Mouse (Mus musculus) retina, postnatal 1 day (tissue): Measurements from ENCODE around the gene Plekhh3.
"Not testable (repeated sequence)": the region's sequence is repeated elsewhere in the genome, so short reads cannot be mapped to it uniquely, and the experiment has no call there.

ENCODE experiments used
- DNase-seq: peaks from one replicate; pipeline ENCODE4 v3.0.0-alpha.2; 2012

Plekhh3 gene

DNA sequence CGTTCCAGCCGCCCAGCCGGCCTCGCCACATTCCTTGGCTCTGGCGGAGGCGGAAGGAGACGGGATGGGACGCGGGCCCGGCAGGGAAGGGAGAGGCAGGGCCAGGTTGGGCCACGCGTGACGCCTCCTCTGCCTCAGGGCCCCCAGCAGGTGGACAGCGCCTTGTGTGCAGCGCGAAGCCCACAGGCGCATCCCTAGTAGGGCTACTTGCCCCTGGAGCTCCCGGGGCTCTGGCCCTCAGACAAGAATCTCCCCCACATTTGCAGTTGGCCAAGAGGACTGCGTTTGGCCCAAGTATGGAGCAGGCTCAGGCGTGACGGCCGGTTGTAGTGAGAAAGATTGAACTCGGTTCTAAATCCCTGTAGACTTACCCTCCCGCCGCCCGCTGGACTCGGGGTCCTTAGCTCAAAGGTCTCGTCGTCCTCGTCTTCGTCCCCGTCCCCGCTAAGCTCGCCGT lies 769 bp downstream of the Plekhh3 start, which contains the start of gene Cntnap1:
Gene Cntnap1, plus strand, starts transcription at position 170 of the 457 bp plus-strand sequence.
- DNase-seq: peak; percentile 52

DNA sequence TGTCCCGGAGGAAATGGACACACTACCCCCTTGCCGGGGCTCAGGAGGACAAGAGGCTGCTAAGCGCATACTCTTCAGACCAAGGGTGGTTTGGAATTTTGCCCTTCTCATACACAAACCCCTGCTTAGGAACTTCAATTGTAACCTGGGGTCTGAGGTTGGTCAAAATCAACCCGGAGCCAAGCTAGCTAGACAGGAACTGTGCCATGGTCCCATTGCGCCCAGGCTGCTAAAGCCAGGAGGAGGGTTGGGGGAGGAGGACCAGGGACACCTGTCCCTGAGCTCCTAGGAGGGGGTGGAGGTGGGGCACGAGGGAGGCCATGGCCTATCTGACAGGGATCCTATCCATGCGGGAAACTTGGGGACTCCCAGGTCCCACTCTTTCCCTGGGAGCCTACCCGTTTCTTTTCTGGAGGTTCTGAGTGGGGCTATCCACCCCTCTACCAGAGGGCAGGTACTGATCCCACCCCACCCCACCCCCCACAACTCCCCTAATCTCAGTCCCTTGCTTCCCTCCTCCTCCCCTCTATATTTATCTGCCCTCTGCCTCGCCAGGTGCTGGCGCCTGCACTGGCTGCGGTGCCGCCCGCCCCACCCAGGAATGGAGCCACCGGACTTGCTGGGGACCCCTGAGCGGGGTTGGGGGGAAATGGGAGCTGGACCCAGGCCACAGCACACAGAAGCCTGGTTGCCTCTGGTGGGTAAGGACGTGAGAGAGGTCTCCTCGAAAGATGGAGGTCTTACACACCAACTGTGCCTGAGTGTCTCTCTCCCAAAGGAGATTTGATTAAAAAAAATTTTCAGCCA lies 1.6 kb downstream of the Plekhh3 start:
- DNase-seq: no peak

GRCm38 (mm10) chr11:101168301-101168980 lies 2.7 kb downstream of the Plekhh3 start:
- DNase-seq: no peak

- no peak for DNase-seq
Observed at GRCm38 (mm10) chr11:101167963-101168300, 3.2 kb downstream of the Plekhh3 start.

- no peak for DNase-seq
Observed at GRCm38 (mm10) chr11:101167211-101167962, 3.8 kb downstream of the Plekhh3 start.

DNA sequence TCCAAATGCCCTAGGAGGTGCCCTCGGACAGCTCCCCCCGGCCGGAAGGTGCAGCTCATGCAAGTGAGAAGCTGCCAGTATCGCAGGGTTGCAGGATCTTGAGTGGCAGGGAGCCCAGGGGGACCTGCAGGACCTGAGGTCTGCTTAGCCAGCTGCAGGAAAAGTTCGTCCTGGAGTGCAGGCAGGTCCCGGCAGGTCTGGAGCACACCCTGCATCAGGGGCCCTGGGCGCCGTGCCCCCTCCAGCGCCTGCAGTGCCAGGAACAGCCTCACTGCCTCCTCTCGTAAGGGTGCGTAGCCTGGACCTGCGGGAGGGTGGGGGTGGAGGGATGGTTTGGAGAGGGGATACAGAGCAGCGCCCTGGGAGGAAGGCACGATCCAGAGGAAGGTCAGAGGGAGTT lies 4.8 kb downstream of the Plekhh3 start:
- no peak for DNase-seq

DNA sequence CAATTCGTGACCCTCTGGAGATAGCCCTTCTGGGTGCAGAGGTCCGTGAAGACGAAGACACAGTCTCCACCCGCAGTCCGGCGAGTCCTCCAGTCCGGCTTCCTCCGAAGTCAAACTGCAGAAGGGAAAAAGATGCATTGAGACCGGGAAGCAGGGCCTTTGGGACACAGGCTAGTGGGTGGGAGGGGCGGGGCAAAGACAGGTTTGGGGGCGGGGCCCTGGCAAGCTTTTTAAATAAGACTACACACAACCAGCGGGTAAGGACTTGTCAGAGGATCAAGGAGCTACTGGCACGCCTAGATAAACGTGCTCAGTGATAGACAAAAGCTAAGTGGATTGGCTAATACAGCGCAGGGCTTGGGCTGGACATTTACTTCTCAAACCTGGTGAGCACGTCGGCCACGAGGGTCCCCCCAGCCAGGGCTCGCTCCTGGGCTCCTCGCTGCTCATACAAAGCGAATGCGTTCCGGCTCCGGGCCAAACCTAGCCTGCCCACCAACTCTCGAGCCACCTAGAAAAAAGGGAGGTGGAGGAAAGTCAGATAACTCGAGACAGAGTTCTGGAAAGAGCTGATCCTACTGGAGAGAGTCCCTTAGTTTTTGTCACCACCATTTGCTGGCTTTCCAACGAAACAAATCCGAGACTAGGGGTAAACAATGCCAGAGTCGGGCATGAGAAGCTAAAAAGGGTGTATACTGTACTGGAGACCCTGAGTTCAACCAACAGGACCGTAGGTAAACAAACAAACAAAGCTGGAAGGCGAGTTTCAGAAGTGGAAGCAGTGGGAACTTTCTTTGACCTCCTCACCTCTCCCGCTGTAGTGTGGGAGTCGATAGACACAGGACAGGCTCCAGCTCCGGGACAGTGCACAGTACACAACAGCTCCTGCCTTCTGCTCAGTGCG lies 6.2 kb downstream of the Plekhh3 start:
- no peak for DNase-seq

- no peak for DNase-seq
Observed at GRCm38 (mm10) chr11:101164351-101164665, 6.8 kb downstream of the Plekhh3 start.

DNA sequence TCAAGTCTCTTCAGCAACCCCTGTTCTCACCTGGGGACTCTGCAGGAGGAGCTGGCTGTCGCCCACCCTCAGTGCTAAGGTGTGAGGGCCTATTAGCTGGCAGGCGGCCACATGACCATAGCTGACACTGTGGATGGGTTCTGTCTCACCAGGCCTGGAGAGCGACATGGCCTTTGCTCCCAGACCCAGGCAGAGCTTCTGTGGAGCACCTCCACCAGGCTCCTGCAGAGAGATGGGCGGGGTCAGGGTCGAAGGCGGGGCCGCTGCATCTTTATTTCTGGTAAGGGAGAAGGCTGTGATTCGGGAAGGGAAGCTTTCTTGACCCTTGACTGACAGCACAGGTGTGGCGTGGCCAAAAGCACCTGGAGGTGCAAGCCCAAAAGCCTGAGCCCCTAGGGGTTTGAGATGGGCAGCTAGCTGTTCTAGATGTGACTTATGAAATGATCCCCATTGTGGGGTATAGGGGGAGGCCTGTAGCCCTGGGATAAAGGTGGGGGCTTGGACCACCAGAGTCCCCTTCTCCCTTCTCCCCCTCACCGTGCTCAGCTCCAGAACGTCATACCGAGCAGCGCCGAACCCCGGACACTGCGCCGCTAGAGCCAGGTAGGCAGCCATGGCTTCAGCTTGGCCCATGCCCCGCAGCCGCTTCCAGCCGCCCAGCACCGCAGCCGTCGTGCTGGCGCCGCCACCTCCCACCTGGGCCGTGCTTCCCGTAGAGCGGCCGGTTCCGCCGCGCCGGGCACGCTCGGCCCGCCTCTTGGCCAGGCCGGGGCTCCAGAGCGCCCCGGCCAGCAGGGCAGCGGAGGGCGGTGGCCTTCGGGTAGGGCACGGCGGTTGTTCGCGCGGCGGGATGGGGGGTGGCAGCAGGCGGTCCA lies 7.4 kb downstream of the Plekhh3 start:
- no peak for DNase-seq

GRCm38 (mm10) chr11:101162772-101163171 lies 8.4 kb downstream of the Plekhh3 start:
- DNase-seq: no peak

DNA sequence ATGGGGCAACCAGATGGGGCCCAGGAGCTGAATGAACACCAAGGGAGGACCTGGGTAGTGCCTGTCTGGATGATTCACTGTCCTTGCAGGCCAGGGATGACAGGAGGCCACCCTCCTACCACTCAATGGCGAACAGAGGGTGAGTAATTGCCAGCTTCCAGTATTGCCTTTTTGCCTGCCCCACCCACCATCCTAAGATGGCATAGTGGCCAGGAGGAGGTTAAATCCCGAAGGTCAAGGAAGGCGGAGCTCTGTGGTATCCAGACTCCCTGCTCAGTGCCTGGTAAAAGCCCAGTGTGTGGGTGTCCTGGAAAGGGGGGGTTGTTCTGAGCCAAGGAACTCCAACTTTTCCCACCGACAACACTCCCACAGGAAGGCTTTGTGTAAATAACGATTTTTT lies 8.8 kb downstream of the Plekhh3 start:
- DNase-seq: no peak

DNA sequence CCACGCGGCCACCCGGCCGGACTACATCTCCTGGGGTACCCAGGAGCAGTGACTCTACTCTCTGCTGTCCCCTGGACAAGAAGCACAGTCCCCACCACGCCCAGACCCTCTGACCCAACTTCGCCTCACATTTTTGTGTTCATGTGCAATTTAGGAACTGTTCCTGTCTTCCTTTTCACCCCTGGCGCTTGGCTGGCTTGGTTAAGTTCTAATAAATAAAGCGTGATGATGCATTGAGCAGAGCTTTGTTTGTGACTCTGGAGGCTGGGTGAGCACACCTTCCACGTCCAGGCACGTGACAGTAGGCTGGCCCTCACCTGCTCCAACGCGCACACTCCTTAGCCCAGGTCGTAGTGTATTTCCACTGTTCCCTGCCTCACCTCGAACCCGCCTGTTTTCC lies 9.6 kb downstream of the Plekhh3 start:
- DNase-seq: no peak

- DNase-seq: not testable (repeated sequence)
Observed at GRCm38 (mm10) chr11:101160981-101161505, 10.1 kb downstream of the Plekhh3 start.

DNA sequence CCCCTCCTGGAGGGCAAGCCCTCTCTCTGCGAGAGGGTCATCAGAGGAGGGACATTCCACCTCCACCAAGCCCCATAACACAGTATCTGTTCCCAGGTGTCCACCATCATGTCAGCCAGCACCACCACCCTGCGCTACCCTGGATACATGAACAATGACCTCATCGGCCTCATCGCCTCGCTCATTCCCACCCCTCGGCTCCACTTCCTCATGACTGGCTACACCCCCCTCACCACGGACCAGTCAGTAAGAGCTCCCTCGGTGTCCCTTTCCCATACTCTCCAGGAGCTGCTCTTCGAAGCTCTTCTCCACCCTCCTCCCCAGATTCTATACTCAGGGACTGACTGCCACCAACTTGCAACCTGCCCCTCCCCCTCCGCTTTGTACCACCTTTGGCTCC lies 11.0 kb downstream of the Plekhh3 start:
- DNase-seq: not testable (repeated sequence)

- DNase-seq: peak; percentile 86
Observed at GRCm38 (mm10) chr11:101155728-101156371, 15.3 kb downstream of the Plekhh3 start, which contains the start of gene Tubg2. Gene Tubg2 (plus strand): TSS chr11:101155907.

DNA sequence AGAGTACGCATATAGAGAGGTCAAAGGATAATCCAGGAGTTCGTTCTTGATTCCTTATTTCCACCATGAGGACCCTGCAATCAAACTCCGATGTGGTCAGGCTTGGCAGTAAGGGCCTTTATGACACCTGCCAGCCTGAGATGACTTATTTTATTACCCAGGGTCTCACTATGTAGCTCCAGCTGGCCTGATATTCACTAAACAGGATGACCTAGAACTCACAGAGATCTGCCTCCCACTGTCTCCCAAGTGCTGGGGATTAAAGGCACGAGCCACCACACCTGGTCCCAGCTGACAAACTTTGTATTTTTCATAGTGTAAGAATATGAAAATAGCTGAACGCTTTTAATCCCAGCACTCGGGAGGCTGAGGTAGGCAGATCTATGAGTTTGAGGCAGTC lies 16.0 kb downstream of the Plekhh3 start:
- DNase-seq: no peak

- no peak for DNase-seq
Observed at GRCm38 (mm10) chr11:101154648-101155047, 16.5 kb downstream of the Plekhh3 start.

GRCm38 (mm10) chr11:101152825-101153224 lies 18.3 kb downstream of the Plekhh3 start:
- DNase-seq: no peak

GRCm38 (mm10) chr11:101151063-101151462 lies 20.1 kb downstream of the Plekhh3 start:
- no peak for DNase-seq
